Mouse (Mus musculus): Measurements from ENCODE around the gene Olfr1496. TPM values are rescaled to one million over a fixed set of nuclear protein-coding genes. Genes with fewer than 3 reads are reported as not detected.
"Not testable (repeated sequence)": the region's sequence is repeated elsewhere in the genome, so short reads cannot be mapped to it uniquely, and the experiment has no call there.

Gene Olfr1496
- total RNA-seq (2021): not detected
- long read RNA-seq, experiment 1: 0 reads
- long read RNA-seq, experiment 2: 0 reads

DNA sequence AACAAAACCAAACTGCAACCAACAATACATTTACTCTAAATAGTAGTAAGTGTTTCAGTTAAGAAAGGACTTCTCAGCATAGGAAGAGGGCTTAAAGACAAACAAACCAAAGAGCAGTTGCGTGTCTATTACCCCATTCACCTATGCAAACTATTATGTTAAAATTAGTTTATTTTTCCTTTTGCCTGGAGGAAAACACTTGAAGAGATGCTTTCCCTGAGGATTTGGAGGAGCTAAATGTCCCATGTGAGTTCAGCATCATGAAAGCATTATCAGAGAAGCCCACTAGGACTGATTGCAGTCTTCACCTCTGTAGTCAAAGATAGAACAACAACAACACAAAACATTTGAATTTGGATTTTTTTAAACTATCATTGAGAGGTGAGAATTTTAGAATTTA is at the start of gene Olfr1496:
TSS of gene Olfr1496 (plus strand) at position 301 of the 400 bp plus-strand sequence.
- DNase-seq: no peak

DNA sequence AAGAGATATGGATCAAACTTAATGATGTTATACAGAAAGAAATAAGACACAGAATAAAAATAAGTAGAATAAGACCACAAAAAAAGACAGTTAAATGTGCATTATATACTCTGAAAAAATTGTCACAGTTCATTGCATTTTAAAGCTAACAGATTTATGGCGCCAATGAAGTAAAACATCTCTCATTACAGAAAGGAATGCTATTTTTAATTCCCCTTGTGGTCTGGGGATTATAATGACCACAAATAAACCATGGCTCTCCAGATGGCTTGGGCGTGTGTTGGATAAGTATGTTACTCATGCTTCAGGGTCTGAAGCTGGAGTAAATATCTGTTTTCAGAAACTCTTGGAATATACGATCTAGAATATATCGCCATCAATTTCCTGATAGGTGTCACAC is 38.2 kb upstream of the Olfr1496 start, which contains the start of gene Olfr1494:
TSS of gene Olfr1494 (plus strand) at position 301 of the 400 bp plus-strand sequence.
- DNase-seq: no peak

DNA sequence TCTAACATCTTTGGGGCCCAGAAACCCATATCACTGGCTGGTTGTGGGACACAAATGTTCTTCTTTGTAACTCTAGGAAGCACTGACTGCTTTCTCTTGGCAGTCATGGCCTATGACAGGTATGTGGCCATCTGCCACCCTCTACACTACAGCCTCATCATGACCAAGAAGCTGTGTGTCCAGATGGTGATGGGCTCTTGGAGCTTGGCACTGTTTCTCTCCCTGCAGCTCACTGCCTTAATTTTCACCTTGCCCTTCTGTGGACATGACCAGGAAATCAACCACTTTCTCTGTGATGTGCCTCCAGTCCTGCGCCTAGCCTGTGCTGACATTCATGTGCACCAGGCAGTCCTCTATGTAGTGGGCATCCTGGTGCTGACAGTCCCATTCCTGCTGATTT is 28.3 kb upstream of the Olfr1496 start:
- no peak for DNase-seq

DNA sequence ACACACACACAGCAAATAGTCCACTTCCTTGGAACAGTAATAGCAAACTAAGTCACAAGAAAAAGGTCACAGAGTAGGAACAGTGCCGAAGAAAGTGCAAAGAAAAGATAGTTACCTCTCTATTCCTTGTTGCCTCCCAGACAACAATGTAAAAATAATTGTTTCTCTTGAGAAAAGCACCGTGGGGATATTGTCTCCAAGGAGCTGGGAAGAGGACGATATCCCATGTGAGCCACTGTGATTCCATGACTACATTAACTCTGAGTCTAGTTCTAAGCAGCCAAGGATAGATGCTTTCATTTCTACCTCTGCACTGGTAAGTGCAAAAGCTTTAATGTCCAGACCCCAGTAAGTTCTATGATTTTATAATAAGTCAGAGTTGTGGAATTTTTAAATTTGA is 13.4 kb upstream of the Olfr1496 start, which contains the start of gene Olfr1495:
TSS of gene Olfr1495 (plus strand) at position 301 of the 400 bp plus-strand sequence.
- DNase-seq: no peak

DNA sequence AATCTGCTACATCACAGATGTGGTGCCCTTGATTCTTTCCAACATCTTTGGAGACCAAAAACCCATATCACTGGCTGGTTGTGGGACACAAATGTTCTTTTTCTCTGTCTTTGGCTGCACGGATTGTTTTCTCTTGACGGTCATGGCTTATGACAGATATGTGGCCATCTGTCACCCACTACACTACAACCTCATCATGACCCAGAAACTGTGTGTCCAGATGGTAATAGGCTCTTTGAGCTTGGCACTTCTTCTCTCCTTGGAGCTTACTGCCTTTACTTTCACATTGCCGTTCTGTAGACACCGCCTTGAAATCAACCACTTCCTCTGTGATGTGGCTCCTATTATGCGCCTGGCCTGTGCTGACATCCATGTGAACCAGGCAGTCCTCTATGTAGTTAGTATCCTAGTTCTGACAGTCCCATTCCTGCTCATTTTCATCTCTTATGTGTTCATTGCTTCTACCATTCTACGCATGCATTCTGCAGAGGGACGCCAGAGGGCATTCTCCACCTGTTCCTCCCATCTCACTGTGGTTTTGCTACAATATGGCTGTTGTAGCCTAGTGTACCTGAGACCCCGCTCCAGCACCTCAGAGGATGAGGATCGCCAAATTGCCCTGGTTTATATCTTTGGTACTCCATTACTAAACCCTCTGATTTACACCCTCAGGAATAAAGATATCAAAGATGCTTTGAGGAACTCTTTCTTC is 9.0 kb upstream of the Olfr1496 start:
- DNase-seq: no peak

DNA sequence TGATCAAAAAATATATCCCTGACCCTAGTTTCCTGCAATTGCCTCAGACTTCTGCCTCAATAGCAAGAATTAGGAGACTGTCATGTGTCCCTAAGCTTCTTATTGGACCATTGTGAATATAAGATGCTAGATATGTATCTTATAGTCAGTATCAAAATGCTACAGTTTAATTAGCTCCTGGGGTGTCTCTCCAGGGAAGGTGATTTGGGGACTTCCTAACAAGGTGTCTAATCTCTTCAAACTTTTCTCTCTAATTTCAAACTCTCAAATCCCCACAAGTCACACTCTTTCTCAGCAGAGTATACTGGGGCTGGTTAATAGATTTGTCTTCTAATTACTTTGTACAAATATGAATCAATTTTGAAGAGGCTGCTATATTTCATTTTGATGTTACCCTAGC is 20.4 kb downstream of the Olfr1496 start, which contains the start of gene Olfr1497:
TSS of gene Olfr1497 (minus strand) at position 101 of the 400 bp plus-strand sequence.
- no peak for DNase-seq

DNA sequence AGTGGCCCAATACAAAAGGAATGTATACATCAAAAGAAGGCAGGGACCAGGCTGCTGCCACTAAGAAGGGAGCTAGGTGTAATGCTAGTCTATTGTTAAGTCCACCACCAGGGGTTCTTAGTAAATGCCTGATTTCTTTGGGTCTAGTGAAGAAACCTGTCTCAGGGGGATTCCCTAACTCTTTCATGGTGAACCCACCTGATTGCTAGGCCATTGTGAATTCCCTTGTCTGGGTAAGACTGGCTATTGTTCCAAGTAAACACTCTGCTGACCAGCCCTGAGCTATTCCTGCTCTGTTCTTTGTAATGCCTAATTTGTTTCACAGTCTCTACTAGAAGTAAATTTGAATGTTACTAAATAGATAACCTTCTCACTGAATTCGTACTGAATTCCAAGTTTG is 27.8 kb downstream of the Olfr1496 start:
- DNase-seq: not testable (repeated sequence)

DNA sequence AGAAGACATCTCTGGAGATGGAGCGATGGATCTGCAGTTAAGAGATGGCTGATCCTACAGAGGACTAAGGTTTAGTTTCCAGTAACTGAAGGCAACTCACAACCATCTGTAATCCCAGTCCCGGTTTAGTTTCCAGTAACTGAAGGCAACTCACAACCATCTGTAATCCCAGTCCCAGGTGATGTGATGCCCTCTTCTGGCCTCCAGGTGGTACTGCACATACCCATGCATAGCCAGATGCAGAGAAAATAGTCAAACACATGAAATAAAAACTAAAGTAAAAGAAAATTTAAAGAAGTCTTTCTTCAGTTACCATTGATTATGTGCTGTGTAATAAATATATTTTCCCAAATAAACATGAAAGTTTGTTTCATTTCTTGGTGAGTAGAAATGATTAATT is 35.1 kb downstream of the Olfr1496 start:
- no peak for DNase-seq

DNA sequence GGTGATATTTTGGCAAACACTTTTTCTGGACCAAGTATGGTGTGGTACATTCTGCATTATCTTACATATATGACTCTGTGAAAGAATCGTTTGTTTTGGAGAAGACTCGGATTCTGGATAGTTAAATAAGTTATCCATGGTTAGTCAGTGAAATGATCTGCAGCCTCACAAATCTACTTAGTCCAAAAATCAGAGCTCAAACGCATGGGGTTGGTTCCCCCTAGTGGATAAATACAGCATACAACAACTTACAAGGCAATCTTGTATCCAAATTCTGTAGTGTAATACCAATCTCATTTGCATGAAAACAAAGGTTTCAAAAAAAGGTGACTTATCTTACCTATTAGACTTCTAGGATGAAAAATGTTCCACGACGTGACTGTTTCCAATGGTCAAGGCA is 41.1 kb downstream of the Olfr1496 start:
- no peak for DNase-seq

DNA sequence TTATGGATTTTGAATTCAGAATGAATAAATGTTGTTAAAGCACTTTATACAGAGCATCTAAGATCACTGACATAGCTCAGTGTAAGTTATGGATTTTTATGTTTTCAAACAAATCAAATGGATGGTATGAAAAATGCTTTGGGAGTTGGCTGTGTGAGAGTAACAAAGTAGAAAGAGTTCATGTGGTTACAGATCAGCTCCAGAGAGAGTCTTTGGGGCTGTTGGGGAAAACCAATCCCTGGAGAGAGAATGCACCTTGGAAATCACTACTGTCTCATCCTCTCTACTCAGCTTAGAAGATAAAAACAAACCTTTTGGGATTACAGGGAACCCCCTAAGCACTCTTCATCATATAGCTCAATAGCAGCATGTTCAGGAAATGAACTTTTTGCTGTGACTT is 41.7 kb downstream of the Olfr1496 start, which contains the start of gene Olfr1499:
TSS of gene Olfr1499 (minus strand) at position 101 of the 400 bp plus-strand sequence.
- no peak for DNase-seq

DNA sequence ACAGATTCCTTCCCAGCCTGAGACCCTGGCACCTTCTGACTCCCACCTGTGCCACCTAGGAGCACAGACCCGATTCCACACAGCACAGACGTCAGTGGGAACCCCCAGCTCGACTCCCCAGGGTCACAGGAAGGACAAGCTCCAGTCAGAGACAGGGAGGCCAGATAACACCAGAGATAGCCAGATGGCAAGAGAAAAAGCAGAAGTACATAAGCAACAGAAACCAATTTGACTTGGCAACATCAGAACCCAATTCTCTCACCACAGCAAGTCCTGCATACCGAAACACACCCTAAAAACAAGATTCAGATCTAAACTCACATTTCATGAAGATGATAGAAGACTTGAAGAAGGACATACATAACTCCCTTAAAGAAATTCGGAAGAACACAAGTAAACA is 43.2 kb downstream of the Olfr1496 start:
- no peak for DNase-seq

DNA sequence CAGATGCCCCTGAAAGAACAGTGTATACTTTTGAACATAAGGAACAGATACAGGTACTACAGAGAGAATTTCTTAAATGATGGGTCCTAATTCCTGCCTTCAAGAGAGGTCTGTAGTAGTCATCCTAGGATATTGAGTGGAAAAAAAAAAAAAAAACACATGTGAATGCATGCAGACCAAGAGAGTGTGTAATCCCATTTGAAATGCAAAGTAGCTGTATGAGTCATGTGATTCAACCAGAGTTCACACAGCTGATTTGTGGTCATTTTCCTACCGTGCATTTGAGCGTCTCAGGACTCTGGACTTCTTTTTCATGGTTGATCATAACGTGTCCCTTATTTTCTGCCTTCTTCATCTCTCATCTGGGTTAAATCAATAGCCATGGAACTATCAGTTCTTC is 50.8 kb downstream of the Olfr1496 start:
- DNase-seq: no peak

DNA sequence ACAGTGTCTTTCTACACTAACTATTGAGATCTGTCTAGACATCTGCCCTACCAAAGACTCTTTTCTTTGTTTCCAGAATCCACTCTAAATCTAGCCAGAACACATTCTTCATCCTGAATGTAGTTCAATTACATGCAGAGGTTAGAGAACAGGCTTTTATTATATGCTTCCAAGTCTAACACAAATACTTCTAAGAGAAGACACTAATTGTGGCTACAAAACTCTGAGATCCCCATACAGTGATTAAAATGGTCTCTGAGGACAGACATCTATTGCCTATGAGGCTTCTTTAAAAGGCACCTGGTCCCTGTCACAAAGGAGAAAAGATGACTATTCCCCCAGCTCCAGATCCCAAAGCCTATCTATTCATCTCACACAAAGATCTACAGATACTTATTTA is 52.7 kb downstream of the Olfr1496 start, which contains the start of gene Olfr1500:
TSS of gene Olfr1500 (minus strand) at position 101 of the 400 bp plus-strand sequence.
- DNase-seq: no peak

Other genes starting within 250 kb of the Olfr1496 start
- gene Olfr1480, start 250.0 kb upstream of the Olfr1496 start, total RNA-seq (2021): not detected
- gene Olfr1484, start 194.4 kb upstream of the Olfr1496 start, total RNA-seq (2021): not detected
- gene Olfr1487, start 160.5 kb upstream of the Olfr1496 start, total RNA-seq (2021): not detected
- gene Olfr1489, start 146.3 kb upstream of the Olfr1496 start, total RNA-seq (2021): not detected
- not detected for gene Olfr1490, start 126.8 kb upstream of the Olfr1496 start, total RNA-seq (2021)
- not detected for gene Olfr1491, start 80.6 kb upstream of the Olfr1496 start, total RNA-seq (2021)
- not detected for gene Olfr1493-ps1, start 54.6 kb upstream of the Olfr1496 start, total RNA-seq (2021)
- not detected for gene Olfr1494, start 38.1 kb upstream of the Olfr1496 start, total RNA-seq (2021)
- gene Olfr1495, start 13.3 kb upstream of the Olfr1496 start, total RNA-seq (2021): not detected
- not detected for gene Olfr1497, start 20.3 kb downstream of the Olfr1496 start, total RNA-seq (2021)
- not detected for gene Olfr1499, start 41.6 kb downstream of the Olfr1496 start, total RNA-seq (2021)
- not detected for gene Olfr1500, start 52.6 kb downstream of the Olfr1496 start, total RNA-seq (2021)
- not detected for gene Olfr1501, start 72.8 kb downstream of the Olfr1496 start, total RNA-seq (2021)
- not detected for gene Olfr1502, start 83.9 kb downstream of the Olfr1496 start, total RNA-seq (2021)
- gene Olfr1504, start 120.0 kb downstream of the Olfr1496 start, total RNA-seq (2021): not detected
- not detected for gene Olfr1505, start 135.7 kb downstream of the Olfr1496 start, total RNA-seq (2021)

All from adrenal gland, postnatal 36 days (tissue).